13 mouse cellular contexts compared by ENCODE assay signal in genomic region chr17:47385145-47385544, GRCm38 (mm10). TPM values are rescaled to one million over a fixed set of nuclear protein-coding genes. Genes with fewer than 3 reads are reported as not detected.
"Had no signal": no experiment of that assay in that cellular context is flagged by ENCODE, and none has a peak within 500 bp of the region (broad histone marks: within the 10 kb centered on the region; RNA-seq: fewer than 3 reads in every experiment).

Gene Guca1b (plus strand): TSS chr17:47385393.

- H3K4me1 ChIP-seq: limb, embryonic 13.5 days; neural tube, embryonic 15.5 days had no signal

- H3K27ac ChIP-seq: limb, embryonic 13.5 days; liver, embryonic 14.5 days; midbrain, embryonic 13.5 days; neural tube, embryonic 15.5 days had no signal

- H3K9ac ChIP-seq: limb, embryonic 13.5 days; liver, embryonic 14.5 days; midbrain, embryonic 13.5 days; neural tube, embryonic 15.5 days had no signal

- H3K9me3 ChIP-seq: limb, embryonic 13.5 days; neural tube, embryonic 15.5 days had no signal

- H3K4me2 ChIP-seq: limb, embryonic 13.5 days; midbrain, embryonic 13.5 days; neural tube, embryonic 15.5 days had no signal

- H3K27me3 ChIP-seq: midbrain, embryonic 13.5 days; neural tube, embryonic 15.5 days had no signal

- H3K4me3 ChIP-seq: limb, embryonic 13.5 days; midbrain, embryonic 13.5 days; myocyte; neural tube, embryonic 15.5 days had no signal

- DNase-seq: kidney, postnatal 14 days; left cerebral cortex, postnatal 4 days; lung, adult 18-20 months; right cerebral cortex, adult 18-20 months; right cerebral cortex, postnatal 25 days; thymus, postnatal 36 days had no signal

- ATAC-seq: intestine, embryonic 16.5 days; midbrain, embryonic 13.5 days had no signal

RNA-seq across cellular contexts. Expression of gene Guca1b, which starts in this region (rescaled TPM):
- total RNA-seq: liver, adult 2 months had no signal
